Mouse (Mus musculus) testis, adult 2 months (tissue): ENCODE measurements at regions not wholly inside any gene's neighbourhood (a gene's known extent, or its start where the extent isn't known, plus 50 kb on each side); places are given as distances from the start of the nearest gene placed in this dataset.
"Not testable (repeated sequence)": the region's sequence is repeated elsewhere in the genome, so short reads cannot be mapped to it uniquely, and the experiment has no call there.

Experiments
- H3K27ac ChIP-seq: fragments of 200-500 bp; 2 replicates; pipeline ENCODE4 v1.5.1; 2012; ENCODE audit warnings: low read depth, low read length; ENCODE audit not compliant: control insufficient read depth, insufficient read depth
- H3K27me3 ChIP-seq: fragments of 200-500 bp; 2 replicates; pipeline ENCODE4 v1.6.1; 2012; ENCODE audit warnings: mild to moderate bottlenecking, low read length, moderate library complexity; ENCODE audit not compliant: control insufficient read depth, insufficient read depth
- H3K36me3 ChIP-seq: fragments of 200-500 bp; 2 replicates; pipeline ENCODE4 v1.6.1; 2012; ENCODE audit warnings: mild to moderate bottlenecking, low read length; ENCODE audit not compliant: control insufficient read depth, insufficient read depth
- H3K4me1 ChIP-seq: fragments of 200-500 bp; 2 replicates; pipeline ENCODE4 v1.6.1; 2012; ENCODE audit warnings: low read length; ENCODE audit not compliant: control insufficient read depth, insufficient read depth
- H3K4me3 ChIP-seq: fragments of 200-500 bp; 2 replicates; pipeline ENCODE4 v1.5.1; 2012; ENCODE audit warnings: low read depth, mild to moderate bottlenecking, low read length, moderate library complexity, mixed read lengths; ENCODE audit not compliant: control insufficient read depth
- CTCF ChIP-seq: fragments of 200-500 bp; IDR thresholded peaks from 2 replicates; pipeline ENCODE4 v1.5.1; 2012; ENCODE audit warnings: low read depth, mild to moderate bottlenecking, inconsistent platforms, low read length, moderate library complexity; ENCODE audit not compliant: control insufficient read depth, insufficient read depth, insufficient replicate concordance
- POLR2A ChIP-seq: fragments of 200-500 bp; IDR thresholded peaks from 2 replicates; pipeline ENCODE4 v1.6.1; 2012; ENCODE audit warnings: low read depth, mild to moderate bottlenecking, inconsistent platforms, low read length, moderate library complexity; ENCODE audit not compliant: control insufficient read depth

GRCm38 (mm10) chr17:4611711-4612110 is 382.4 kb upstream of the Arid1b start:
- no peaks in the 10 kb centered on the region for H3K36me3 ChIP-seq
- TF ChIP-seq CTCF, result no peak
- TF ChIP-seq POLR2A, result no peak
- no peak overlapping the region for H3K4me3 ChIP-seq
- H3K4me1 ChIP-seq, result no peaks in the 10 kb centered on the region; the same call in 1 of the 2 replicates
- no peaks in the 10 kb centered on the region for H3K27me3 ChIP-seq
- H3K27ac ChIP-seq, result 0 out of 2 replicates have a peak overlapping the region, but pooled peaks have one; percentile 32

- Histone ChIP-seq H3K4me1 (no peaks in the 10 kb centered on the region; the same call in 1 of the 2 replicates), H3K27me3 (no peaks in the 10 kb centered on the region), H3K4me3 (peak overlapping the region; percentile 46), H3K36me3 (no peaks in the 10 kb centered on the region), H3K27ac (0 out of 2 replicates have a peak overlapping the region, but pooled peaks have one; percentile 32)
- TF ChIP-seq POLR2A (no peak), CTCF (no peak)
These were observed 382.0 kb upstream of the Arid1b start for GRCm38 (mm10) chr17:4612136-4612535.

GRCm38 (mm10) chr17:4612741-4613140 is 381.4 kb upstream of the Arid1b start:
- Histone ChIP-seq H3K27me3 (no peaks in the 10 kb centered on the region), H3K4me3 (no peak overlapping the region; the same call in 1 of the 2 replicates), H3K36me3 (no peaks in the 10 kb centered on the region), H3K4me1 (no peaks in the 10 kb centered on the region; the same call in 1 of the 2 replicates), H3K27ac (no peak overlapping the region)
- TF ChIP-seq POLR2A, result no peak
- no peak for TF ChIP-seq CTCF

- H3K4me3 ChIP-seq, result no peak overlapping the region
- H3K27me3 ChIP-seq, result no peaks in the 10 kb centered on the region
- H3K4me1 ChIP-seq, result no peaks in the 10 kb centered on the region
- no peak overlapping the region for H3K27ac ChIP-seq
- H3K36me3 ChIP-seq, result no peaks in the 10 kb centered on the region
- TF ChIP-seq POLR2A (no peak), CTCF (no peak)
These were observed 373.8 kb upstream of the Arid1b start for GRCm38 (mm10) chr17:4620361-4620760.

DNA sequence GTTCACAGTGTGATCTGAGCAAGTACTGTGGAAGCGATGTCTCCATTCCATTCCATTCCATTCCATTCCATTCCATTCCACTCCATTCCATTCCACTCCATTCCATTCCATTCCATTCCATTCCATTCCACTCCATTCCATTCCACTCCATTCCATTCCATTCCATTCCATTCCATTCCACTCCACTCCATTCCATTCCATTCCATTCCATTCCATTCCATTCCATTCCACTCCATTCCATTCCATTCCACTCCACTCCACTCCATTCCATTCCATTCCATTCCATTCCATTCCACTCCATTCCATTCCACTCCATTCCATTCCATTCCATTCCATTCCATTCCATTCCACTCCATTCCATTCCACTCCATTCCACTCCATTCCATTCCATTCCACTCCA is 368.0 kb upstream of the Arid1b start:
- H3K4me3 ChIP-seq, H3K27ac ChIP-seq, H3K36me3 ChIP-seq, H3K4me1 ChIP-seq, H3K27me3 ChIP-seq: not testable (repeated sequence)

DNA sequence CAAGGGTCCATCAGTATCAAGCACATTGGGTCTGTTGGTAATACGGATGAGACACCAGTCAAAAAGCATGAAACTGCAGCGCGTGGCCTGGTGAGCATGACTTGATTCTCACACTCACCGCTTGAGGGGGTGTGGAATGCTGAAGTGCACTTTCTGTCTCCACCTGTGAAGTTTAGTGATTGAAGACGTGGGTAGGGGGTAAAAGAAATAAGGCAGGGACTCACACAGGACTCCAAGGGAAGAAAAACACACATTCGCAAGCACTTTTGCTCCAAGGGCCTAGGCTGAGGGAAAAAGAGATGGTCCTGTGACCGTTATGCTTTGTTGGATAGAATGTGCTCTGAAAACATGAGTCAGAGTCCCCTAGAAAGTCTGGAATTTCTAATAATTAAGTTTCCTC is 366.6 kb upstream of the Arid1b start:
- H3K27ac ChIP-seq, result no peak overlapping the region
- no peaks in the 10 kb centered on the region for H3K27me3 ChIP-seq
- H3K4me1 ChIP-seq, result no peaks in the 10 kb centered on the region
- no peaks in the 10 kb centered on the region for H3K36me3 ChIP-seq
- TF ChIP-seq POLR2A (no peak), CTCF (no peak)
- H3K4me3 ChIP-seq, result no peak overlapping the region

- Histone ChIP-seq H3K4me3 (no peak overlapping the region), H3K27ac (no peak overlapping the region), H3K27me3 (no peaks in the 10 kb centered on the region), H3K36me3 (no peaks in the 10 kb centered on the region), H3K4me1 (no peaks in the 10 kb centered on the region)
- TF ChIP-seq POLR2A (no peak), CTCF (no peak)
These were observed 363.0 kb upstream of the Arid1b start for GRCm38 (mm10) chr17:4631122-4631521.

- no peak for TF ChIP-seq POLR2A
- no peak for TF ChIP-seq CTCF
These were observed 361.6 kb upstream of the Arid1b start for GRCm38 (mm10) chr17:4632506-4632905.

More at GRCm38 (mm10) chr17:4632506-4632905, 361.6 kb upstream of the Arid1b start:
- Histone ChIP-seq H3K27ac (no peak overlapping the region), H3K4me3 (no peak overlapping the region), H3K27me3 (no peaks in the 10 kb centered on the region), H3K36me3 (no peaks in the 10 kb centered on the region), H3K4me1 (no peaks in the 10 kb centered on the region)
